Mouse (Mus musculus) heart, embryonic 14.5 days (tissue): ENCODE data around the gene Tenm2. TPM values are rescaled to one million over a fixed set of nuclear protein-coding genes. Genes with fewer than 3 reads are reported as not detected.
A peak's percentile ranks its signal among the peaks of the same experiment; 100 is the strongest.

Experiments used
- ATAC-seq: fragments of 200-750 bp; cut with Nextera tagmentation; 2 replicates; pipeline ENCODE4 v1.8.0; 2017; ENCODE audit warnings: low read depth, moderate TSS enrichment; ENCODE audit not compliant: insufficient number of reproducible peaks, insufficient read depth, low FRiP score
- H3K27ac ChIP-seq, 2 experiments: fragments of 200-500 bp in 1 of 2; fragments of 300-500 bp in 1 of 2; sonication (generic) in 1 of 2; replicated peaks in 1 of 2; 2 replicates each; pipeline ENCODE4 v1.5.1; 2012 to 2014; ENCODE audit warnings: low read depth in 2 of 2, low read length in 2 of 2, control low read depth in 1 of 2, mild to moderate bottlenecking in 1 of 2, mixed read lengths in 1 of 2; ENCODE audit not compliant: control insufficient read depth in 1 of 2, insufficient read depth in 1 of 2
- H3K27me3 ChIP-seq: fragments of 300-500 bp; sonication (generic); 2 replicates; pipeline ENCODE4 v1.6.1; 2014; ENCODE audit warnings: mild to moderate bottlenecking, low read length, control low read depth; ENCODE audit not compliant: control insufficient read depth, insufficient read depth
- H3K36me3 ChIP-seq: fragments of 300-500 bp; sonication (generic); 2 replicates; pipeline ENCODE4 v1.6.1; 2014; ENCODE audit warnings: mild to moderate bottlenecking, control low read depth, low read length, mixed read lengths; ENCODE audit not compliant: control insufficient read depth, insufficient read depth
- H3K4me1 ChIP-seq, 2 experiments: fragments of 200-500 bp in 1 of 2; fragments of 300-500 bp in 1 of 2; sonication (generic) in 1 of 2; 2 replicates each; pipeline ENCODE4 v1.6.1; 2012 to 2014; ENCODE audit warnings: low read length in 2 of 2, control low read depth in 1 of 2, mixed read lengths in 1 of 2; ENCODE audit not compliant: control insufficient read depth in 2 of 2, insufficient read depth in 2 of 2
- H3K4me2 ChIP-seq: fragments of 300-500 bp; sonication (generic); 2 replicates; pipeline ENCODE4 v1.6.1; 2014; ENCODE audit warnings: mild to moderate bottlenecking, low read length
- H3K4me3 ChIP-seq, 2 experiments: fragments of 200-500 bp in 1 of 2; fragments of 300-500 bp in 1 of 2; sonication (generic) in 1 of 2; 2 replicates each; pipeline ENCODE4 v1.5.1; 2012 to 2014; ENCODE audit warnings: low read length in 2 of 2, mild to moderate bottlenecking in 2 of 2, control low read depth in 1 of 2, low read depth in 1 of 2, moderate library complexity in 1 of 2; ENCODE audit not compliant: control insufficient read depth in 1 of 2, insufficient read depth in 1 of 2
- H3K9ac ChIP-seq: fragments of 300-500 bp; sonication (generic); 2 replicates; pipeline ENCODE4 v1.6.1; 2014; ENCODE audit warnings: mild to moderate bottlenecking, low read length
- H3K9me3 ChIP-seq: fragments of 300-500 bp; sonication (generic); 2 replicates; pipeline ENCODE4 v1.6.1; 2016; ENCODE audit warnings: low read length, control low read depth; ENCODE audit not compliant: control insufficient read depth
- WGBS: fragments of 180-500 bp; shearing (Covaris S2); extraction: QIAGEN DNeasy Blood & Tissue Kit; methylation state at CpG from one replicate; pipeline ENCODE4 v1.1.7; 2014; 5-methylcytosine and 5-hydroxymethylcytosine counted together
- polyA plus RNA-seq: library from polyadenylated mRNA; unstranded; fragments of >200 nt; fragmentation: Nextera tagmentation; extraction: Ambion mirVana; gene quantifications from 2 replicates; pipeline ENCODE4 v1.2.1, GENCODE M21; 2014

Gene Tenm2
- polyA plus RNA-seq, 1 experiment from 2014 or later, result 0.96 TPM

GRCm38 (mm10) chr11:37011900-37012299, 223.9 kb downstream of the Tenm2 start:
- no peaks in the 10 kb centered on the region for H3K4me1 ChIP-seq
- no peak overlapping the region for H3K4me2 ChIP-seq
- H3K36me3 ChIP-seq, result no peaks in the 10 kb centered on the region
- ATAC-seq, result no peak
- no peaks in the 10 kb centered on the region for H3K9me3 ChIP-seq
- no peak overlapping the region for H3K27ac ChIP-seq
- WGBS, result 55% methylated on average over 1 of the region's 1 CpGs
- H3K4me3 ChIP-seq, result no peak overlapping the region
- H3K27me3 ChIP-seq, result no peaks in the 10 kb centered on the region
- H3K9ac ChIP-seq, result no peak overlapping the region

DNA sequence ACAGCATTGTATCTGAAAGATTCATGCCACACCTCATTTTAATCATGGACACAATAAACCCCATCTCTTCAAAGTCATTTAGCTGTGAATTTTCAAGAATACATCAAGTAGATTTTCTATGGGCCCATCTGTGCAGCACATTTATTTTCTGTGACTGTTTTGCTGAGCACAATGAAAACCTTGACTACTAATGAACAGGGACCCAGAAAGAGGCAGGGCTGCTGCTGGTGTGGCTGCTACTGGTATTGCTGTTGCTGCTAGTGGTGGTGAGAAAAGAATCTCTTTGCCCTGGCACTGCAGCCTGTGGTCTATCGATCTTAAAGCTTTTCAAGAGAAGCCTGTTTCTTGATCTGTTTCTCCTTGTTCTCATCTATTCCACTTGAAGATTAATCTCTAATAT, 226.5 kb downstream of the Tenm2 start:
- ATAC-seq, result no peak
- Histone ChIP-seq H3K9ac (no peak overlapping the region), H3K36me3 (no peaks in the 10 kb centered on the region), H3K4me3 (no peak overlapping the region), H3K9me3 (no peaks in the 10 kb centered on the region), H3K27ac (no peak overlapping the region), H3K27me3 (no peaks in the 10 kb centered on the region), H3K4me1 (no peaks in the 10 kb centered on the region), H3K4me2 (no peak overlapping the region)
- 70% methylated on average over 1 of the region's 1 CpGs for WGBS

- no peak for ATAC-seq
- WGBS, result 60% methylated on average over 3 of the region's 3 CpGs
- Histone ChIP-seq H3K4me2 (no peak overlapping the region), H3K4me1 (no peaks in the 10 kb centered on the region), H3K36me3 (no peaks in the 10 kb centered on the region), H3K4me3 (no peak overlapping the region), H3K27ac (no peak overlapping the region), H3K9ac (no peak overlapping the region), H3K27me3 (no peaks in the 10 kb centered on the region), H3K9me3 (no peaks in the 10 kb centered on the region)
Measured at GRCm38 (mm10) chr11:36997668-36998067, 238.1 kb downstream of the Tenm2 start.

GRCm38 (mm10) chr11:36990895-36991294, 244.9 kb downstream of the Tenm2 start:
- 0 out of 2 replicates have a peak, but pooled peaks have one; percentile 56 for ATAC-seq
- H3K4me1 ChIP-seq, result no peaks in the 10 kb centered on the region
- no peak overlapping the region for H3K4me3 ChIP-seq
- H3K9ac ChIP-seq, result no peak overlapping the region
- no peaks in the 10 kb centered on the region for H3K27me3 ChIP-seq
- WGBS, result 53% methylated on average over 3 of the region's 3 CpGs
- H3K9me3 ChIP-seq, result no peaks in the 10 kb centered on the region
- H3K27ac ChIP-seq, result no peak overlapping the region
- no peaks in the 10 kb centered on the region for H3K36me3 ChIP-seq
- no peak overlapping the region for H3K4me2 ChIP-seq

GRCm38 (mm10) chr11:36988776-36989565, 246.8 kb downstream of the Tenm2 start:
- 42% methylated on average over 5 of the region's 5 CpGs for WGBS
- no peaks in the 10 kb centered on the region for H3K36me3 ChIP-seq
- H3K4me3 ChIP-seq, result no peak overlapping the region
- no peak overlapping the region for H3K4me2 ChIP-seq
- H3K4me1 ChIP-seq, result no peaks in the 10 kb centered on the region
- no peak for ATAC-seq
- no peak overlapping the region for H3K27ac ChIP-seq
- H3K27me3 ChIP-seq, result no peaks in the 10 kb centered on the region
- no peaks in the 10 kb centered on the region for H3K9me3 ChIP-seq
- no peak overlapping the region for H3K9ac ChIP-seq

DNA sequence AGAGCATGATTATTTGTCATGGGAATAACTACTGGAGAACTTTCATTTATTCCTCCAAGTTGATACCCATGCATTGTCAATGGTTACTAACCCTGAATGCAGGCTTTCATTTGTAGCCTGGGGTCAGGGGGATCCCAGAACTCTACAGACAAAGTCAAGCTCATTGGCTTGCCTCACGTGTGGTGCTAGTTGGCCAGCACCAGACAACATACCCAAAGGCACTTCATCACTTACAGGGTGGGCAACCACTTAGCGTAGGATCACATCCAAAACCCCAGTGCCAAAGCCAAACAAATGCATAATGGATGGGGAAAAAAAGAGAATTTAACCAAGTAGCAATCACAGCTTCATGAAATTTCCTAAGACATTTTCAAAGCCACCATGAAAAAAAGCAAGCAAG, 261.6 kb downstream of the Tenm2 start:
- H3K4me1 ChIP-seq, result no peaks in the 10 kb centered on the region
- H3K36me3 ChIP-seq, result no peaks in the 10 kb centered on the region
- no peak overlapping the region for H3K27ac ChIP-seq
- no peak for ATAC-seq
- H3K27me3 ChIP-seq, result no peaks in the 10 kb centered on the region
- H3K4me3 ChIP-seq, result no peak overlapping the region
- no peak overlapping the region for H3K9ac ChIP-seq
- no peaks in the 10 kb centered on the region for H3K9me3 ChIP-seq
- WGBS, result 70% methylated on average over 2 of the region's 2 CpGs
- H3K4me2 ChIP-seq, result no peak overlapping the region

- no peak overlapping the region for H3K4me3 ChIP-seq
- 79% methylated on average over 5 of the region's 5 CpGs for WGBS
- no peak for ATAC-seq
- no peak overlapping the region for H3K4me2 ChIP-seq
- no peaks in the 10 kb centered on the region for H3K4me1 ChIP-seq
- H3K9me3 ChIP-seq, result no peaks in the 10 kb centered on the region
- H3K9ac ChIP-seq, result no peak overlapping the region
- no peaks in the 10 kb centered on the region for H3K36me3 ChIP-seq
- H3K27ac ChIP-seq, result no peak overlapping the region
- H3K27me3 ChIP-seq, result no peaks in the 10 kb centered on the region
Measured at GRCm38 (mm10) chr11:36958102-36958501, 277.7 kb downstream of the Tenm2 start.

GRCm38 (mm10) chr11:36941429-36941828, 294.3 kb downstream of the Tenm2 start:
- no peaks in the 10 kb centered on the region for H3K27me3 ChIP-seq
- H3K9me3 ChIP-seq, result no peaks in the 10 kb centered on the region
- H3K4me3 ChIP-seq, result no peak overlapping the region
- 90% methylated on average over 6 of the region's 6 CpGs for WGBS
- H3K9ac ChIP-seq, result no peak overlapping the region
- ATAC-seq, result no peak
- no peak overlapping the region for H3K27ac ChIP-seq
- no peak overlapping the region for H3K4me2 ChIP-seq
- H3K4me1 ChIP-seq, result no peaks in the 10 kb centered on the region
- H3K36me3 ChIP-seq, result no peaks in the 10 kb centered on the region
